Mouse (Mus musculus): Measurements from ENCODE around the gene Kif5a.
A peak's percentile ranks its signal among the peaks of the same experiment; 100 is the strongest.
"Not testable (repeated sequence)": the region's sequence is repeated elsewhere in the genome, so short reads cannot be mapped to it uniquely, and the experiment has no call there.

Kif5a gene

DNA sequence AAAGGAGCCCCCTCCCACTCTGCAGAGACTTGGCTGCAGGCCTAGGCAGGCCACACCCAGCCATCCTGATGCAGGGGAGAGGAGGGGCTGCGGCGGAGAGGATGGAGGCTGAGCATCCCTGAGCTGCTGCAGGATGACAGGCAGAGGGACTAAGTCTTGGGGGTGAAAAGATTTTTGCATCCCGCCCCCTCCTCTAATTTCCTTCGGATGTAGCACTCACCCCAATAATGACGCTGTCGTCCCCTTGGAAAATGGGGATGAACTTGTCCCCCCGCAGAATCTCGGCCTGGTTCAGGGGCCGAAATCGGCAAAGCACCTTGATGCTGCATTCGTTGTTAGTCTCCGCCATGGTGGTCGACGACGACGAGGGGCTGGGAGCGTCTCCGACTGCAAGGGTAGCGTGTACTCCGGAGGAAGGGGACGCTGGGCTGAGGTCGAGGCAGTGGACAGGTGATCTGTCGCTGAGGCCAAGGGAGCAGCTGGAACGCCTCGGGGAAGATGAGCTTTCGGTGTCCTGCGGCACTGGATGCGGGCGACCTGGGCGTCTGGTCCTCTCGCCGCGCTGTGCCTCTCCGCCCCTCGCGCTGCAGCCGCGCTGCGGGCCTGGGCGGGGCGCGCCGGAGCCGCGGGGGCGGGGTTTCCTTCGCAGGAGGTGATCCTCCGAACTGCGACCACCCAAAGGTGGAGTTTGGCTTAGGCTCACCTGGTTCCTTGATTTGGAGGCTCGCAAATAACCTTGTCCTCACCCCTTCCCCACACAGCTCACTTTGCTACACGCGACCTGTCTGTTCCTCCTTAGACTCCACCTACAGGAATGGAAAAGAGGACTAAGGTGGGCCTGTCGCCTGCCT is at the start of gene Kif5a:
Kif5a (minus strand) TSS at position 801 of the 851 bp plus-strand sequence.
- DNase-seq (ENCODE audit: low read depth, low spot score): no peak

GRCm38 (mm10) chr10:127312858-127313257 is 49.7 kb upstream of the Kif5a start:
- DNase-seq (ENCODE audit: low read depth, low spot score): no peak

- peak; percentile 88 for DNase-seq (ENCODE audit: low read depth, low spot score)
Observed at GRCm38 (mm10) chr10:127312356-127312676, 49.2 kb upstream of the Kif5a start.

GRCm38 (mm10) chr10:127311476-127312355 is 48.6 kb upstream of the Kif5a start, which contains the start of gene Mars:
Gene Mars (minus strand): TSS chr10:127311786.
- DNase-seq (ENCODE audit: low read depth, low spot score): peak; percentile 96

- no peak for DNase-seq (ENCODE audit: low read depth, low spot score)
Observed at GRCm38 (mm10) chr10:127310523-127311475, 47.7 kb upstream of the Kif5a start.

DNA sequence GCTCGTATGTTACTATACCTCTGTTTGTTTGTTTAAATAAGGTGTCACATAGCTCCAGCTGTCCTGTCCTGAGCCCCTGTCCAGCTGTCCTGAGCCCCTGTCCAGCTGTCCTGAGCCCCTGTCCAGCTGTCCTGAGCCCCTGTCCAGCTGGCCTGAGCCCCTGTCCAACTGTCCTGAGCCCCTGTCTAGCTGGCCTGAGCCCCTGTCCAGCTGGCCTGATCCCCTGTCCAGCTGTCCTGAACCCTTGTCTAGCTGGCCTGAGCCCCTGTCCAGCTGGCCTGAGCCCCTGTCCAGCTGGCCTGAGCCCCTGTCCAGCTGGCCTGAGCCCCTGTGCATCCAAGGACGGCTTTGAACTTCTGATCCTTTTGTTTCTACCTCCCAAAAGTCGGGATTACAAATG is 46.0 kb upstream of the Kif5a start:
- DNase-seq (ENCODE audit: low read depth, low spot score): not testable (repeated sequence)

DNA sequence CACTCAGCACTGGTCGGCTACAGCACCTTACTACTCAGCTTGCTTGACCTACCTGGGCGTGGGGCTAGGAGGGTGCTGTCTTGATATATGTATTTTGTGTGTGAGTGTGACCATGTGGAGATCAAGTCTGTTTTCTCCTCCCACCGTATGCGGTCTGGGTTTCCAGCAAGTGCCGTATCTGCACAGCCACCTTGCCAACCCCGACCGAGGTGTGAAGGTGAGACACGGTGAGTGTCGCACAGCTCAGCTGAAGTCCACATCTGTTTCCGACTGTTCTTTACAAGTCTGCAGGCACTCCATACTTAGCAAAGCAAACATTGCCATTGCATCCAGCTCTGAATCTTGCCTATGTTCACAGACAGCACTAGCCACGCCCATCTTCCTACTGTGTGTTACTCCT is 40.0 kb upstream of the Kif5a start:
- DNase-seq (ENCODE audit: low read depth, low spot score): no peak

GRCm38 (mm10) chr10:127300361-127300760 is 37.2 kb upstream of the Kif5a start:
- no peak for DNase-seq (ENCODE audit: low read depth, low spot score)

- no peak for DNase-seq (ENCODE audit: low read depth, low spot score)
Observed at GRCm38 (mm10) chr10:127297015-127297871, 34.1 kb upstream of the Kif5a start.

- no peak for DNase-seq (ENCODE audit: low read depth, low spot score)
Observed at GRCm38 (mm10) chr10:127295986-127296794, 33.0 kb upstream of the Kif5a start.

DNA sequence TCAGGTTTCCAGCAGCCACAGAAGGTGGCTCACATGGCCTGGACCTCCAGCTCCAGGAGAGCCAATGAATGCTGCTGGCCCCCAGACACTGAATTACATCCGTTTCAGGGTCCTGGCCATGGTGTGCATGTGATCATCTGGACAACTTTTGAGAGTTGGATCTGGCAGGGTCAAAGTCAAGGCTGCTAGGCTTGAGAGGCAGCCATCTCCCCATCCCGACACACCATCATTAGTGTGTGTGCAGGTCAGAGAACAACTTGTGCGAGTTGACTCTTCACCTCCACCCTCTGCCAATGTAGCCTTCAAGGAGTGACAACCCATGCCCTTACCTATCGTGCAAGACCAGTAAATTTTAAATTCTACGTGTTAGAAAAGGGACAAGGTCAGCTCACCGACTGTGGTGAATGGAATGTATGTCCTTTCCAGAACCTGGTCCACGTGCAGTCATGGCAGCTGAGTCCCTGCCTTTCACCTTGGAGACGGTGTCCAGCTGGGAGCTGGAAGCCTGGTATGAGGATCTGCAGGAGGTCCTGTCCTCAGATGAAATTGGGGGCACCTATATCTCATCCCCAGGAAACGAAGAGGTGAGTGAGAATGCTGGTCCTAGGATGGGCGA is 31.9 kb upstream of the Kif5a start:
- DNase-seq (ENCODE audit: low read depth, low spot score): no peak

GRCm38 (mm10) chr10:127293590-127294113 is 30.5 kb upstream of the Kif5a start:
- no peak for DNase-seq (ENCODE audit: low read depth, low spot score)

DNA sequence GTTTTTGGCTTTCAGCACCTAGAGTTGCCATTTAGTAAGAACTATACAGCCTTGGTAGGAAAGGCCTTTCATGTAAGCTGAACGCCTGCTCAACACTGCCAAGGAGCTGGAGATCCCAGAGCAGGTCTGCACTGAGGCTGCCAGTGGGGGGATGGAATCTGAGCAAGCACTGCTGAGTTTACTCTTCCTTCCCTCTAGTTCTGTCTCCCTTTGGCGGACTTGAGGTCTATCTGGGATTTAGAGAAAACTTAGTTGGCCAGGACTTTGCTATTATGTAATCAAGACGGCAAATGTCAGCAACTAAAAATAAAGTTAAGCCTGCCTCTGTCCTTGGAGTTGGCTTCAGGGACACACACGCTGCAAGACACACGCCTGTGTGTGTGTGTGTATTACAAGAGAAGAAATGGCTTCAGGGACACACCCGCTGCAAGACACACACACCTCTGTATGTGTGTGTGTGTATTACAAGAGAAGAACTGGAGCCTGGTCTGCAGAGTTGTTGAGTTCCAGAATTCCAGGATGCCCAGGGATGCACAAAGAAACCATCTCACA is 29.9 kb upstream of the Kif5a start:
- DNase-seq (ENCODE audit: low read depth, low spot score): peak; percentile 91

DNA sequence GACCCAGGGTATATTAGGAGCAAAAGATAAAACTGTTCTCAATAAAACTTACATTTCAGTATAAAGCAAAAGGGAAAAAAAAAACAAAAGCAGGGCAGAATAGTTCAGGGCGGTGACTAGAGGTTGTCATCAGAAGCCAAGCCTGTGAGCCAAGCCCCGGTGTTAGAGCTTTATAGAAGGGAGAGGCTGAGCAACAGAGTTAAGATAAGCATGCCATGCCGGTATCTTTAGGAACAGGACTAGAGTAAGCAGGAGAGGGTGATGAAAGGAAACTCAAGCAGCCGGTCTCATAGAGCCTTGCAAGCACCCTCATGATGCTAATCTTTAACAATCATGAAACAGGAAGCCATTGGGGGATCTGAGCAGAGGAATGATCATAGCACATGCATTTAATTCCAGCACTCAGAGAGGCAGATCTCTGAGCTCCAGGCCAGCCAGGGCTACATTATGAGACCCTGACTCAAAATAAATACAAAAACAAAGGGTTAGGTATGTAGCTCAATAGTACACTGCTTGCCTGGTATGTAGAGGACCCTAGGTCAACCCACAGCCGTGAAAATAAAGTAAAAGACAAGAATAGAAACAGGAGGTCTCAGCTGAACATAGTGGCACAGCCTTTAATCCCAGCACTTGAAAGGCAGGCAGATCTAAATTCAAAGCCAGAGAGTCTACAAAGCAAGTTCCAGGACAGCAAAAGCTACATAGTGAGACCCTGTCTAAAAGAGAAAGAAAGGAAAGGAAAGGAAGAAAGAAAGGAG is 28.9 kb upstream of the Kif5a start:
- no peak for DNase-seq (ENCODE audit: low read depth, low spot score)

- DNase-seq (ENCODE audit: low read depth, low spot score): peak; percentile 59
Observed at GRCm38 (mm10) chr10:127290930-127291880, 28.1 kb upstream of the Kif5a start.

GRCm38 (mm10) chr10:127290307-127290929 is 27.3 kb upstream of the Kif5a start:
- peak; percentile 100 for DNase-seq (ENCODE audit: low read depth, low spot score)

All from skeletal muscle tissue, adult 2 months (tissue).